Mouse (Mus musculus): Measurements from ENCODE around the gene Rgs3.

DNA sequence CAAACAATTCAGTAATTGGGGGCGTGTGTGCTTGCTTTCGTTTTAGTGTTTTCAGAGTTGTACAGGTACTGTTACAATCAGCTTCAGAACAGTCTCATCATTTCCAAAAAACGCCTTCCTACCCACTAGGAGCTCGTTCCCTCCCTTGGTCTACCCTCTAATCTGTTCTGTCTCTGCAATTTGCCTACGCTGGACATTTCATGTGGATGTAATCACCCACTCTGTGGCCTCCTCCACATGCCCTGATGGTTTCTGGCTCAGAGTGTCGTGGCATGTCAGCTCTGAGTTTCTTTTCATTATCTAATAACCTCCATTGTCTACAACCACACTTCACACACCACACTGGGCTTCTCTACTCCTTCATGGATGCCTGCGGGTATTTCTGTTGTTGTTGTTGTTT lies 151.5 kb downstream of the Rgs3 start:
- TF ChIP-seq POLR2A (IDR thresholded peaks at IDR 0.05; ENCODE audit: low read depth, low read length) (no peak), CTCF (IDR thresholded peaks at IDR 0.05; ENCODE audit: borderline replicate concordance, insufficient read depth, low read length) (no peak)
